Comparison of ENCODE assay signal across 14 mouse cellular contexts in genomic region chr13:24493784-24494183, GRCm38 (mm10).
DNase-seq lines count a peak whose midpoint lies in the region; ATAC-seq lines count a peak whose summit lies in the region.
"Had no signal": no experiment of that assay in that cellular context is flagged by ENCODE, and none has a peak within 500 bp of the region (broad histone marks: within the 10 kb centered on the region; RNA-seq: fewer than 3 reads in every experiment).

No protein-coding gene starts in this region.

- H3K27ac ChIP-seq in midbrain, embryonic 15.5 days, result 0 out of 2 replicates have a peak overlapping the region, but pooled peaks have one; percentile 42
- H3K27ac ChIP-seq: intestine, embryonic 15.5 days; liver, embryonic 12.5 days had no signal

- H3K9me3 ChIP-seq in midbrain, embryonic 15.5 days, result no peaks in the 10 kb centered on the region
- H3K9me3 ChIP-seq: intestine, embryonic 15.5 days; liver, embryonic 12.5 days had no signal

- H3K4me3 ChIP-seq in midbrain, embryonic 15.5 days, result no peak overlapping the region
- H3K4me3 ChIP-seq: intestine, embryonic 15.5 days; liver, embryonic 12.5 days; myocyte had no signal

- WGBS in midbrain, embryonic 15.5 days, result 79% methylated on average over 3 of the region's 3 CpGs

- H3K4me1 ChIP-seq in midbrain, embryonic 15.5 days, result peaks cover 8% of the 10 kb centered on the region; the same call in 1 of the 2 replicates
- H3K4me1 ChIP-seq: intestine, embryonic 15.5 days had no signal

- no peaks in the 10 kb centered on the region for H3K36me3 ChIP-seq in midbrain, embryonic 15.5 days (replicated peaks)
- H3K36me3 ChIP-seq: intestine, embryonic 15.5 days; liver, embryonic 12.5 days had no signal

- peak; percentile 89 for ATAC-seq in midbrain, embryonic 15.5 days (replicated peaks)
- ATAC-seq: intestine, embryonic 15.5 days; liver, embryonic 12.5 days; lung, postnatal 0 days had no signal

- H3K4me2 ChIP-seq in midbrain, embryonic 15.5 days, result no peak overlapping the region
- H3K4me2 ChIP-seq: intestine, embryonic 15.5 days; liver, embryonic 12.5 days had no signal

- no peak overlapping the region for H3K9ac ChIP-seq in midbrain, embryonic 15.5 days
- H3K9ac ChIP-seq: intestine, embryonic 15.5 days; liver, embryonic 12.5 days had no signal

- peak; percentile 30 for DNase-seq in layer of hippocampus, adult 9-11 months
- DNase-seq in layer of hippocampus, adult 9-10 months (ENCODE audit: low spot score), result no peak
- DNase-seq in CD4-positive, CD25-positive, alpha-beta regulatory T cell, adult 2 months (ENCODE audit: low read depth, low spot score), result peak; percentile 42
- DNase-seq in NIH3T3 (ENCODE audit: low read depth), result peak; percentile 4
- DNase-seq in testis, postnatal 14 days (ENCODE audit: low spot score), result no peak
- no peak for DNase-seq in adrenal gland, postnatal 10 days
- DNase-seq: cerebellum, adult 18-20 months; gastrocnemius, postnatal 14 days; left cerebral cortex, postnatal 4 days had no signal

- H3K27me3 ChIP-seq in midbrain, embryonic 15.5 days (replicated peaks), result no peaks in the 10 kb centered on the region
- H3K27me3 ChIP-seq: intestine, embryonic 15.5 days; liver, embryonic 12.5 days had no signal

Comparison
In these comparisons a context has a peak if more than half of its experiments do, and no peak if none do; other contexts are left out.
1. DNase-seq: peak in layer of hippocampus, adult 9-11 months (single experiment), CD4-positive, CD25-positive, alpha-beta regulatory T cell, adult 2 months (single experiment) and NIH3T3 (single experiment); none in layer of hippocampus, adult 9-10 months (single experiment), testis, postnatal 14 days (single experiment) and adrenal gland, postnatal 10 days (single experiment).